Mouse (Mus musculus): ENCODE measurements at regions not wholly inside any gene's neighbourhood (a gene's known extent, or its start where the extent isn't known, plus 50 kb on each side); places are given as distances from the start of the nearest gene placed in this dataset.
"Not testable (repeated sequence)": the region's sequence is repeated elsewhere in the genome, so short reads cannot be mapped to it uniquely, and the experiment has no call there.

GRCm38 (mm10) chr3:22411976-22412660 lies 335.7 kb downstream of the Tbl1xr1 start:
- not testable (repeated sequence) for DNase-seq (ENCODE audit: low read depth, low spot score)

- DNase-seq (ENCODE audit: low read depth, low spot score) = peak; percentile 13
Measured at GRCm38 (mm10) chr3:22438027-22438780, 361.8 kb downstream of the Tbl1xr1 start.

GRCm38 (mm10) chr3:22470542-22470941 lies 394.1 kb downstream of the Tbl1xr1 start:
- DNase-seq (ENCODE audit: low read depth, low spot score) = peak; percentile 60

- DNase-seq (ENCODE audit: low read depth, low spot score) = no peak
Measured at GRCm38 (mm10) chr3:22492530-22492929, 416.1 kb downstream of the Tbl1xr1 start.
